Mouse (Mus musculus) C2C12 (cell line): ENCODE data around the gene Shank3. TPM values are rescaled to one million over a fixed set of nuclear protein-coding genes. Genes with fewer than 3 reads are reported as not detected.

Source experiments
- H3K27me3 ChIP-seq: one replicate; pipeline ENCODE4 v1.6.1; 2011; ENCODE audit not compliant: control insufficient read depth, insufficient read depth, insufficient read length
- H3K36me3 ChIP-seq: one replicate; pipeline ENCODE4 v1.6.1; 2011; ENCODE audit not compliant: control insufficient read depth, insufficient read depth
- H3K4me3 ChIP-seq: one replicate; pipeline ENCODE4 v1.5.1; 2011; ENCODE audit warnings: mild to moderate bottlenecking, control low read depth; ENCODE audit not compliant: poor library complexity, insufficient read depth, severe bottlenecking
- H3K79me2 ChIP-seq: one replicate; pipeline ENCODE4 v1.6.1; 2011; ENCODE audit not compliant: control insufficient read depth, insufficient read depth
- H3K79me3 ChIP-seq: one replicate; pipeline ENCODE4 v1.6.1; 2011; ENCODE audit warnings: low read depth, control low read depth
- H3ac ChIP-seq: one replicate; pipeline ENCODE3; 2011; ENCODE audit warnings: low read depth; ENCODE audit not compliant: control insufficient read depth, insufficient read length
- CEBPB ChIP-seq: IDR thresholded peaks from one replicate; pipeline ENCODE4 v1.6.1; 2011; ENCODE audit warnings: low read depth, mild to moderate bottlenecking, control low read depth, moderate library complexity
- CTCF ChIP-seq: IDR thresholded peaks from one replicate; pipeline ENCODE4 v1.5.1; 2011; ENCODE audit not compliant: control insufficient read depth, insufficient read depth, insufficient read length
- FOSL1 ChIP-seq: IDR thresholded peaks from one replicate; pipeline ENCODE4 v1.8.0; 2011; ENCODE audit warnings: mild to moderate bottlenecking, low read length; ENCODE audit not compliant: poor library complexity, insufficient read depth, severe bottlenecking
- MAX ChIP-seq: IDR thresholded peaks from one replicate; pipeline ENCODE4 v1.6.1; 2011; ENCODE audit warnings: mild to moderate bottlenecking, control low read depth
- MYOD1 ChIP-seq: IDR thresholded peaks from one replicate; pipeline ENCODE4 v1.6.1; 2011; ENCODE audit warnings: low read depth; ENCODE audit not compliant: control insufficient read depth, insufficient read length
- MYOG ChIP-seq: IDR thresholded peaks from one replicate; pipeline ENCODE4 v1.6.1; 2011; ENCODE audit not compliant: control insufficient read depth, insufficient read length; ENCODE audit errors: extremely low read depth
- USF1 ChIP-seq: IDR thresholded peaks from one replicate; pipeline ENCODE4 v1.6.1; 2011; ENCODE audit warnings: low read depth, mild to moderate bottlenecking, control low read depth, moderate library complexity
- polyA plus RNA-seq: library from polyadenylated mRNA; unstranded; fragments of >200 nt; fragmentation: generic; extraction: Trizol; gene quantifications from one replicate; pipeline ENCODE4 v1.2.1, GENCODE M21; 2012; ENCODE audit warnings: missing spikeins

Shank3 gene
- polyA plus RNA-seq, 1 experiment: 4.0 TPM

DNA sequence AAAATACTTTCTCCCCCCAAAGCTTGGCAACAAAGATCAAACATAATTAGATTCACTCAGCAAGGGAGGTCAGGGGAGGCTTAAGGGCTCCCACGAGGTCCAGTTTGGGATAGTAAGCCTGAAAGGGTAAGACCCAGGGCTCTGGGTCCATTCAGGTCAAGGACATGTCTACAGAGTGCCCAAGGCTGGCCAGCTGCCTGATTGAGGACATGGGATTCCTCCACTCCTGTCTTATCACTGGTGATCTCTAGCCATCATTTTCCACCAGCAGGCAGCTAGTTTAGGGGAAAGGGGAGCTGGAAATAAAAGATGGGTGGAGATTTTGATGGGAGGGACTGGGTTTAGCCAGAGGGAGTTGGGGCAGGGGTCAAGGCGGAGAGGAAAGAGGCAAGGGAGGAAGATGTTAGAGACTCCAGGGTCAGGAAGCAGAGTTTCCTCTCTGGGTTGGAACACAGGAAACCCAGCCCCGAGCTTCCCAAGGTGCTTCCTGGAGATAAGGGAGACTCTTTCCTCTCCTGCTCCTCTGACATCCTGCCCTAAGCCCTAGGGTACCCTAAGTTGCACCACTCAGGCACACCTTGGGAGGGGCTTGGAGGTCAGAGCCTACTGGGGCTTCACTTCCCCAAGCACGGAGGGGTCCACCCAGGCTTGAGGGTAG is 1.9 kb upstream of the Shank3 start:
- H3K27me3 ChIP-seq: peaks cover 3% of the 10 kb centered on the region

DNA sequence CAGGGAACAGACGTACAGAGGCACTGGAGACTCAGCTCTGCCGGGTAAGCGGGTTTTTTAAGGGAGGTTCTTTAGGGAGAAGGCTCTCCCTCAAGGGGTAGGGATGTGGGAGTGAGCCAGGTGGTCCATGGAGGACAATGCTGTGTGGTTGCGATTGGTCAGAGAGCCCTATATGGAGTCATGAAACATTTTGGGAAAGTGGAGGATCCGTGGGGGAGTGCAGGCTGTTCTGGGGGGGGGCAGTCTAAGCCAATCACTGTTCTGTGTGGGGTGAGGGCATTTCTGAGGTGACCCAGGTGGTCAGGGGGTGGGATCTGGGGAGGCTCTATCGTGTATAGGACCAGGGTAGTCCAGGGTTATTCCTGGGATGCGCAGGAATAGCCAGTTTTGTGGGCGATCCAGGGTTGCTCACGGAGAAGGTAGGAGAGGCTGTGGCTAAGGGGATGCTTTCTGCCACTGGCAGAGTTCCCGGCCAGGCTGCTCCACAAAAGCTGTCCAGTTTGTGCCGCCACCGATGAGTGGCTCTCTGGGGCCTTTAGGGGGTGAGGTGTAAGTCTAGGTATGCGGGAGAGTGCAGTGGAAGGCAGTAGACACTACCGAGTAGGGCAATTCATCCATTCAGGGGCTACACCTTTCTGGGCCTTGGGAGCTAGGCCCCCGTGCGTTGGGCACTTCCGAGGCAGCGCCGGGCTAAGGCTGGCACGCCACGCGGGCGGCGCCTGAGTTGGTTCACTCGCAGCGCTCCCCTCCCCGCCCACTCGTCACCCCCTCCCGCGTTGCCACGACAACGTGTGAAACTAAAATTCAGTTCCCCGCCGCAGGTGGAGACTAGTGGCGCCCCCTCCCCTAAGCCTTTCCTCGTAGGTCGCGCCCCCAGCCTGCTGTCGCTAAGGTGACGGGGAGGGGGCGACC is 1.1 kb upstream of the Shank3 start:
- Histone ChIP-seq H3K27me3 (peaks cover 9% of the 10 kb centered on the region), H3K79me3 (no peaks in the 10 kb centered on the region), H3K4me3 (peak overlapping the region; percentile 14), H3K79me2 (no peaks in the 10 kb centered on the region), H3K36me3 (no peaks in the 10 kb centered on the region), H3ac (peak overlapping the region; percentile 9)
- TF ChIP-seq MYOG (no peak), USF1 (no peak), MYOD1 (no peak), CEBPB (no peak), CTCF (no peak), FOSL1 (no peak), MAX (no peak)

More for the DNA sequence above, 1.9 kb upstream of the Shank3 start:
- H3K36me3 ChIP-seq: no peaks in the 10 kb centered on the region
- TF ChIP-seq MYOG (no peak), MAX (no peak), CTCF (no peak), FOSL1 (no peak), CEBPB (no peak), MYOD1 (no peak)
- no peak overlapping the region for H3K4me3 ChIP-seq
- H3K79me2 ChIP-seq: no peaks in the 10 kb centered on the region
- H3ac ChIP-seq: no peak overlapping the region
- H3K79me3 ChIP-seq: no peaks in the 10 kb centered on the region

DNA sequence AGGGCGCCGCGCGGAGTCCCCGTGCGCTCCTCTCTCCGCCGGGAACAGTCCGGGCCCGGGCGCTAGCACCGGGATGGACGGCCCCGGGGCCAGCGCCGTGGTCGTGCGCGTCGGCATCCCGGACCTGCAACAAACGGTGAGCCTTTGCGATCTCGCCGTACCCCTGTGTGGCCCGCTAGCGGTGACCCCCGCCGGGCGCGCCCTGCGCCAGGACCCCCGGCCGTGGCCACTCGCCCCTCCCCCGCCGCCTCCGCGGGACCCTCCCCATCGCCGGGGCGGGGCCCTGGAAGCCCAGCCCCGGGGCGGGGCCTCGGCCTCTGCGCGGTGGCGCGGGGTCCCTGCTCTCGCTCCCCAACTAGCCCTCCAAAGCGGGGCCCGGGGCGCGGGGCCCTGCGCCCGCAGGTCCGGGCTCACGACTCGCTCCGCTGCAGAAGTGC is 379 bp downstream of the Shank3 start:
- Histone ChIP-seq H3K79me3 (no peaks in the 10 kb centered on the region), H3K79me2 (no peaks in the 10 kb centered on the region), H3ac (peak overlapping the region; percentile 37), H3K36me3 (no peaks in the 10 kb centered on the region), H3K4me3 (peak overlapping the region; percentile 18), H3K27me3 (peaks cover 13% of the 10 kb centered on the region)
- TF ChIP-seq MYOD1 (no peak), MAX (no peak), MYOG (no peak), FOSL1 (no peak), CEBPB (no peak), CTCF (no peak), USF1 (no peak)

DNA sequence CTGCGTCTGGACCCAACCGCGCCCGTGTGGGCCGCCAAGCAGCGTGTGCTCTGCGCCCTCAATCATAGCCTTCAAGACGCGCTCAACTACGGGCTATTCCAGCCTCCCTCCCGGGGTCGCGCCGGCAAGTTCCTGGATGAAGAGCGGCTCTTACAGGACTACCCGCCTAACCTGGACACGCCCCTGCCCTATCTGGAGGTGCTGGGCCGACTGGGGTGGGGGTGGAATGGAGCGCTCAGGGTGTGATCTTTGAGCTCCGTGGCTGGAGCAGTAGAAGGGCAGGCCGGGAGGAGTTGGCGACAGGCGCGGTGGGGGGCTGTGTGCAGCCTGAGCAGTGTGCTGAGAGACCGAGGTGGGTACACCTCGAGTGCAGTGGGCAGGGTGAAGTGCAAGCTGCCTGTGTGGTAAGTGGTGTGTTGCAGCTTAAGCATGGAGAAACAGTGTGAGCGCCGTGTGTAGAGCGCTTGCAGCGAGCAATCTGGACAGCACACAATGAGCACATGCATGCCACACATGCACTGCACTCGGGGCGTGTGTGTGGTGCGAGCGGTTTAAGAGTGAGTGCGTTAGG is 883 bp downstream of the Shank3 start:
- no peak overlapping the region for H3ac ChIP-seq
- no peaks in the 10 kb centered on the region for H3K79me2 ChIP-seq
- no peaks in the 10 kb centered on the region for H3K79me3 ChIP-seq
- TF ChIP-seq MYOG (no peak), CTCF (no peak), FOSL1 (no peak), MAX (no peak), CEBPB (no peak), MYOD1 (no peak), USF1 (no peak)
- peaks cover 13% of the 10 kb centered on the region for H3K27me3 ChIP-seq
- no peaks in the 10 kb centered on the region for H3K36me3 ChIP-seq
- H3K4me3 ChIP-seq: peak overlapping the region; percentile 18

DNA sequence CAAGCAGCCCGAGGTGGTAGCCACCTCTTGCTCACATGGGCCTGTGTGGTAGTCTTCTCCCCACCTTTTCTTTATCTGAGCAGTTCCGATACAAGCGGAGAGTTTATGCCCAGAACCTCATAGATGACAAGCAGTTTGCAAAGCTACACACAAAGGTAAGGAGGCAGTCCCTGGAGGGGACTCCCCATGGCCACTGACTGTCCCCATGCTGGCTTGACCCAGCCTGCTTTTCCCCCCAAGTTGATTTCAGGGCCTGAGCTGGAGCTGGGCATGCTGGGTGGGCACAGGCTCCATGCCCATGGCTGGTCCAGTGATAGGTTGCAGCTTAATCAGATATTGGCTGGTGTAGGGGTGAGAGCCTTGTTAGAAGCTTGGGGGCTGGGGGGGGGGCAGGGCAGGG is 1.9 kb downstream of the Shank3 start:
- no peaks in the 10 kb centered on the region for H3K79me3 ChIP-seq
- H3K79me2 ChIP-seq: no peaks in the 10 kb centered on the region
- TF ChIP-seq MYOG: no peak
- TF ChIP-seq CTCF: no peak
- no peak for TF ChIP-seq MAX
- no peak for TF ChIP-seq USF1
- TF ChIP-seq FOSL1: no peak
- no peak for TF ChIP-seq CEBPB
- TF ChIP-seq MYOD1: no peak
- H3ac ChIP-seq: no peak overlapping the region
- H3K4me3 ChIP-seq: no peak overlapping the region
- no peaks in the 10 kb centered on the region for H3K36me3 ChIP-seq
- peaks cover 13% of the 10 kb centered on the region for H3K27me3 ChIP-seq
